Mouse (Mus musculus) megakaryocyte, embryonic 14.5 days (primary cell): ENCODE measurements around the gene Ablim1. TPM values are rescaled to one million over a fixed set of nuclear protein-coding genes. Genes with fewer than 3 reads are reported as not detected.

ENCODE experiments used
- H3K27me3 ChIP-seq: replicated peaks from 2 replicates; pipeline ENCODE3; 2012; ENCODE audit warnings: inconsistent platforms
- H3K36me3 ChIP-seq: replicated peaks from 2 replicates; pipeline ENCODE3; 2012; ENCODE audit warnings: low read length, inconsistent platforms, mixed read lengths
- H3K4me1 ChIP-seq: 2 replicates; pipeline ENCODE4 v1.6.1; 2012; ENCODE audit warnings: inconsistent platforms
- H3K4me3 ChIP-seq: replicated peaks from 2 replicates; pipeline ENCODE3; 2012; ENCODE audit warnings: moderate library complexity, mild to moderate bottlenecking, inconsistent platforms
- H3K9me3 ChIP-seq: 2 replicates; pipeline ENCODE4 v1.6.1; 2012; ENCODE audit warnings: inconsistent platforms
- FLI1 ChIP-seq: IDR thresholded peaks from 2 replicates; pipeline ENCODE4 v1.6.1; 2012; ENCODE audit warnings: low read length, inconsistent platforms, mixed read lengths
- GATA1 ChIP-seq: IDR thresholded peaks from 3 replicates; pipeline ENCODE4 v1.6.1; 2012; ENCODE audit warnings: mixed read lengths, low read length, inconsistent platforms, borderline replicate concordance
- polyA plus RNA-seq: library from polyadenylated mRNA; stranded (reverse); fragments of >175 nt; gene quantifications from 2 replicates; pipeline ENCODE4 v1.2.3, GENCODE M21; 2012; ENCODE audit warnings: low replicate concordance; ENCODE audit not compliant: insufficient read depth

Gene Ablim1
- polyA plus RNA-seq, 1 experiment = 0.17 TPM

GRCm38 (mm10) chr19:57028327-57029179, 286.2 kb downstream of the Ablim1 start:
- H3K27me3 ChIP-seq = peaks cover 24% of the 10 kb centered on the region
- H3K4me3 ChIP-seq = no peak overlapping the region
- no peaks in the 10 kb centered on the region for H3K4me1 ChIP-seq
- H3K36me3 ChIP-seq = no peaks in the 10 kb centered on the region
- H3K9me3 ChIP-seq = peaks cover 20% of the 10 kb centered on the region
- TF ChIP-seq GATA1 (no peak), FLI1 (no peak)

- no peak for TF ChIP-seq FLI1
- H3K27me3 ChIP-seq = peaks cover 16% of the 10 kb centered on the region
- H3K4me3 ChIP-seq = no peak overlapping the region
- no peaks in the 10 kb centered on the region for H3K4me1 ChIP-seq
- H3K9me3 ChIP-seq = peaks cover 20% of the 10 kb centered on the region
- no peaks in the 10 kb centered on the region for H3K36me3 ChIP-seq
These were observed 288.2 kb downstream of the Ablim1 start for GRCm38 (mm10) chr19:57026501-57026900.

GRCm38 (mm10) chr19:57017785-57018179, 296.9 kb downstream of the Ablim1 start:
- TF ChIP-seq FLI1 (no peak), GATA1 (no peak)
- no peak overlapping the region for H3K4me3 ChIP-seq
- no peaks in the 10 kb centered on the region for H3K36me3 ChIP-seq

DNA sequence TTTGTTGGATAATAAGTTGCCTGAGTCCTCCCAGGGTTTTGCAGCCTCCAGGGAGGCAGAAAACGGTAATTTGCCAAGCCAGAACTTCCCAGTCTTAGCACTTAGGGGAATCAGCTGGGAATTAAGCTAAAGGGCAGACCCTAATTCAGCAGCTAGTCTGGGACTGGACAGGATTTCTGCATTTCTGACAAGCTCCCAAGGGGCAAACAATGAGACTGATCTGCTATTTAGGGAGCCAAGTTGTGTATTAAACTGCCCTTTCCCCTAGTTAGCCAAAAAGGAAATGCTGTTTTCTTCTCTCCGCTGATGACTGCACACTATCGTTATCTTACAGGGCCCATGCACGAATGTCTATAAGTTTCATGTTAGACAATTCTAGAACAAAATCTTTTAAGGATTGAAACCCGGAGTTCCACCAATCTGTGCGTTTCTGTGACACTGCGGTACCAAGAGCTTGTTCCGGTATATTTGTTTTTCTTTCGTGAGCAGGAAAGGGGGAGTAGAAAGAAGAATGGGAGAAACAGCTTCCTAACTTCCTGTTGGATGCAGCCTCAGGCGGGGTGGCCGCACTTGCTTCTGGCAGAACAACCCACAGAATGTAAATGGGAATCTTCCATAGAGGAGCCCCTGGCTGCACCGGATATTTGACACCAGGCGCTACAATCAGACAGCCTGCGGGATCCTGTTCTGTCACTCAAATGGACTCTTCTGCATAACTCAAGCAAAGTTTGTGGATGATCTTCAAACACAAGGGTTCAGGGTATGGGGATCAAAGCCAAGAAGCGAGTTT, 297.5 kb downstream of the Ablim1 start:
- TF ChIP-seq GATA1 = no peak
- TF ChIP-seq FLI1 = no peak
- no peaks in the 10 kb centered on the region for H3K9me3 ChIP-seq
- H3K27me3 ChIP-seq = peaks cover 49% of the 10 kb centered on the region
- peaks cover 14% of the 10 kb centered on the region for H3K4me1 ChIP-seq
- no peaks in the 10 kb centered on the region for H3K36me3 ChIP-seq
- no peak overlapping the region for H3K4me3 ChIP-seq

More at GRCm38 (mm10) chr19:57017785-57018179, 296.9 kb downstream of the Ablim1 start:
- Histone ChIP-seq H3K9me3 (no peaks in the 10 kb centered on the region), H3K4me1 (peaks cover 14% of the 10 kb centered on the region), H3K27me3 (peaks cover 47% of the 10 kb centered on the region)

- peaks cover 71% of the 10 kb centered on the region for H3K27me3 ChIP-seq
- TF ChIP-seq GATA1 (no peak), FLI1 (no peak)
- no peaks in the 10 kb centered on the region for H3K9me3 ChIP-seq
- H3K4me3 ChIP-seq = no peak overlapping the region
- no peaks in the 10 kb centered on the region for H3K36me3 ChIP-seq
- peaks cover 14% of the 10 kb centered on the region for H3K4me1 ChIP-seq
These were observed 299.9 kb downstream of the Ablim1 start for GRCm38 (mm10) chr19:57014808-57015207.

GRCm38 (mm10) chr19:57013271-57013677, 301.4 kb downstream of the Ablim1 start:
- H3K9me3 ChIP-seq = no peaks in the 10 kb centered on the region
- peaks cover 79% of the 10 kb centered on the region for H3K27me3 ChIP-seq
- TF ChIP-seq FLI1 (no peak), GATA1 (no peak)
- H3K4me1 ChIP-seq = peaks cover 16% of the 10 kb centered on the region
- H3K36me3 ChIP-seq = no peaks in the 10 kb centered on the region
- no peak overlapping the region for H3K4me3 ChIP-seq

GRCm38 (mm10) chr19:57012068-57012467, 302.7 kb downstream of the Ablim1 start:
- Histone ChIP-seq H3K4me1 (peaks cover 15% of the 10 kb centered on the region), H3K9me3 (no peaks in the 10 kb centered on the region), H3K4me3 (no peak overlapping the region), H3K27me3 (peaks cover 81% of the 10 kb centered on the region), H3K36me3 (no peaks in the 10 kb centered on the region)
- TF ChIP-seq FLI1 = no peak
- TF ChIP-seq GATA1 = no peak

- Histone ChIP-seq H3K36me3 (no peaks in the 10 kb centered on the region), H3K4me3 (no peak overlapping the region), H3K27me3 (peaks cover 81% of the 10 kb centered on the region), H3K4me1 (peaks cover 10% of the 10 kb centered on the region), H3K9me3 (no peaks in the 10 kb centered on the region)
- no peak for TF ChIP-seq FLI1
- TF ChIP-seq GATA1 = no peak
These were observed 304.7 kb downstream of the Ablim1 start for GRCm38 (mm10) chr19:57010064-57010463.

DNA sequence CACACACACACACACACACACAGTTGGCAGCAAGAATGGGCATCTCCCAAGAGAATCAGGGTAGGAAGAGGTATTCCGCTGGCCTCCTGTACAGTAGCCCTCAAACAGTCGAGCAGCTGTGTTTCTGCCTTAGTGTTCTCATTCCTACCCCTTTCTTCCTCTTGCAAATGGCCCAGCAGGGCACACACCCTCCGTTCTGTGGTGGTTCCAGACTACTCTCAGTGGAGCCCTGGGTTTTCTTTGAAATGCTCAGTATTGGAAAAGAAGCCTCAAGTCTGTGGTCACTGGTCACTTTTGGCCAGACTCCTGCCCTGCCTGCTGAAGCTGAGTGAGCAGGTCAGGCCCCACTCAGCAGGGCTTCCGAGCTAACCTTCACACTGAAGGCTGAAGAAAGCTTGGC, 305.1 kb downstream of the Ablim1 start:
- H3K9me3 ChIP-seq = no peaks in the 10 kb centered on the region
- H3K36me3 ChIP-seq = no peaks in the 10 kb centered on the region
- no peak overlapping the region for H3K4me3 ChIP-seq
- H3K27me3 ChIP-seq = peaks cover 79% of the 10 kb centered on the region
- TF ChIP-seq FLI1 (no peak), GATA1 (no peak)
- peaks cover 10% of the 10 kb centered on the region for H3K4me1 ChIP-seq
